Mouse (Mus musculus) embryo, embryonic 11.5 days (tissue): ENCODE measurements at regions not wholly inside any gene's neighbourhood (a gene's known extent, or its start where the extent isn't known, plus 50 kb on each side); places are given as distances from the start of the nearest gene placed in this dataset.

Source experiments
- DNase-seq: peaks from one replicate; pipeline ENCODE4 v3.0.0-alpha.2; 2012; ENCODE audit warnings: low read depth, low spot score

GRCm38 (mm10) chr6:52429204-52429552, 115.9 kb downstream of the Evx1 start:
- DNase-seq = no peak

GRCm38 (mm10) chr6:52433234-52433633, 119.9 kb downstream of the Evx1 start:
- no peak for DNase-seq

DNA sequence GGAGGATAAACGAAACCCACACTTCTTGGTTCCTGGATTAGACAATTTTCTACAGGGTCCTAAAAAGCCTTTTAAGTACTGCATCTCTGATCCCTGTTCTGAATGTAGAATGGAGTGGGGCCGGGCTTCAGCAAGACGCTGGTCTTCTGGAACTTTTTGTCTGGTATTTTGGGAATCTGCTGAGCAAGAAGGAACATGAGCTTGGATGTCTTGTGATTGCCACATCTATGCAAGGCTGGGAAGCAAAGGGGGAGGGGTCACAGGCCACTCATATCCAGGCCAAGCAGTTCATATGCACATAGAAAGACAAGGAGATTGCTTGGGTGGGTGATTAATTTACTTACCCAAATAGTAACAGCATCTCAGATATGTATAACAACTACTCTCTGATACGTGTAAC, 121.5 kb downstream of the Evx1 start:
- DNase-seq = no peak

DNA sequence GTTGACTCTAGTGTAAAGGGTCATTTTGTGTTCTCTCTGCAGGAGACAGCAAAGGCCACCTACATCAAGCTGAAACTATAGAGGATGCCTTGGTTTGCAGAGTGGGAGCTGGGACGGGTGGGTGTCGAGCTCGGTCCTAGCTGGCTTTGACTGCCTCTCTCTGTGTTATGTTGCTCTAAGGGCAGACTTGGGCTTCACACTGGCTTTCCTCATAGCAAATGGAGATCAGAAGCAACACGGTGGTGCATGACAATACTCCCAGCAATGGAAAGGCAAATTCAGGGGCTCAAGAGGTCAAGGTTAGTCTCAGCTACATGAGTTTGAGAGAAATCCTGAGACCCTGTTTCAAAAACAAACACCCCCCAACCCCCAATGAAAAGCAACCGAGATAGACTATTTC, 122.1 kb downstream of the Evx1 start:
- DNase-seq = no peak

DNA sequence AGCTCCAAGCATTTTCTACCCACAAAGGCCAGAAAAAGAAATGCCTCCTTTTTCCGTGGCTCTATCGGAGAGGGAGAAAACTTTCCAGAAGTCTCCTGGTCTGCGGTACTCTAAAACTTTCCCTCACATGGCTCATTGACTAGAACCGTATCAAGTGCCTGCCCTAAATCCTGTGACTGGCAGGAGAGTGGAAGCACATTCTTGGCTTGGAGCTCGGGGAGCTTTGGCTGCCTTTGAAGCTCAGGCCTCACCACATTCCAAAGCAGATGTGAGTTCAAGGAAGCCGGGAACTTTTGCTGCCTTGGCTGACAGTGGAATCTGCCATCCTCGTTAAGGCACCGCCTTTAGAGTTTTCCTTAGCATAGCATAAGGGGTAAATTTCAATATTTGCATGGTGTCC, 125.1 kb downstream of the Evx1 start:
- DNase-seq = no peak

GRCm38 (mm10) chr6:52439204-52439603, 125.9 kb downstream of the Evx1 start:
- DNase-seq = no peak

DNA sequence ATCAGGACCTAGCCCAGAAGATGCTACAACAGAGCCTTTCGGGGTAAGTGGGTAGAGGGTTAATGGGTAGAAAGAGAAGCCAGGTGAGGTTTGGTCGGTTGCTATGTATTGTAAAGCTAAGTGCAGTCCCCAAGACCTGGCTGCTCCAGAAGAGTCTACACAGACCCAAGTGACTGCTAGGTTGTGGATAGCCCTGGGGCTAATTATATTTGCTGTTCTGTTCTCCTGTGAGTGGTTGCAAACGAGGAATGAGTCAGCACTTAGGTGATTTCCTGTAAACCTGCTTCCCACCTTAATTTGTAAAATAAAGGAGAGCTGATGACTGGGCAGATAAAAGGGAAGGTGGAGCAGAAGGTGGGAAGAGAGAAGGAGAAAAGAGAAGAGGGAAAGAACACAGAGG, 126.9 kb downstream of the Evx1 start:
- no peak for DNase-seq

DNA sequence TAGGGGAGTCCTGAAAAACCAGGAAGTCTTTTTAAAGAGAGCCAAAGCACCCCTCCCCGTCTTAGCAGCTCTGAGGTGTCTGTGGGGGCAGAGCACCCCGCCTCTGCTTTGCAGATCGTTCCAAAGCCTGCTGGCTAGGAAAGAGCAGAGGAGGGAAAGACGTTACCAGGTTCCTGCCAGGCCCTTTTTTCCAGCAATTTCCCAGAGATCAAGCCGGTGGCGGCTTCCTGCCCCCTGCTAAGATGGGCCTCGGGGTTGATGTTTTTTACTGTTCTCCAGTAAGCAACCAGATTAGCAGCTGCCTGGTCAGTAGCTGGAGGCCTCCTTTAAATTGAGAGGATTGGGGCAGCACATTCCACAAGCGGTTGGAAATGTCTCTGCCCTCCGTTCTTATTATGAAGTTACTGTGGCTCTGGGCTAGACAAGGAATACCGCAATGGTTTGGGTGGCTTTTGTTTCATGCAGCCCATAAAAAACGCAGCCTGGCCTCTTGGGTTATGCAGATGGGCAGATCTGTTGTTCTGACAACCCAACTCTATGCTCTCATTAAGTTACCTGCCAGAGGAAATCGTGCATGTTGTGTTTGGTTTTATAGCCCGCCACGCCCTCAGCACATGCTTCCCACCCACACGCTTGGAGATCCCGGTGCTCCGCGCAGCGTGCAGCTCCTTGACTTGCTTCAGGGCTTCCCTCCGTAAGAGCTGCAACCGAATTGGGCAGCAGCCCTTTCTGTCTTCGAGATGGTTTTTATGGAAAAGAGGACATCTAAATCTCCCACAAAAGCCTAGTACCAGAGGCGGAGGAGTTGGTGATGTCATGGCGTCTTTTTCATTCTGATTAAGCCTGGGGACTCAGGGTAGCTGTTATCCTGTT, 130.1 kb downstream of the Evx1 start:
- peak; percentile 22 for DNase-seq

- no peak for DNase-seq
These were observed 145.5 kb downstream of the Evx1 start for GRCm38 (mm10) chr6:52458828-52459227.

- no peak for DNase-seq
These were observed 147.9 kb downstream of the Evx1 start for GRCm38 (mm10) chr6:52461186-52461585.

DNA sequence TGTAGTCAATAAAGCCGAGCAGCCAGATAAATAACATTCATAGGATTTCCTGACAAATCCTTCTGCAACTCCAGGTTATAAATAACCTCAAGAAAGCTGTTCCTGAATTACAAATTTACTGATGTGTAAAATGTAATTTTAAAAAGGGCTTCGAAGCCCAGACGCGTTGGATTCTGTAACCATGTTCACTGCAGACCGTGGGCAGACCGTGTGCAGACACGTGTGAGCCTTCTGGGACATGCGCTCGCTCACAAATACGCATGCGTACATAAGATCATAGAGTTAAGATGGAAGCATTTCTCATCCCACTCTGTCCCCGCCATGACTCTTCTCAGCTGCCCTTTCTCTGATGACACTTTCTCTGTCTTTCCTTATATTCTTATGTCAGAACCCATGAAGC, 150.1 kb downstream of the Evx1 start:
- DNase-seq = no peak

DNA sequence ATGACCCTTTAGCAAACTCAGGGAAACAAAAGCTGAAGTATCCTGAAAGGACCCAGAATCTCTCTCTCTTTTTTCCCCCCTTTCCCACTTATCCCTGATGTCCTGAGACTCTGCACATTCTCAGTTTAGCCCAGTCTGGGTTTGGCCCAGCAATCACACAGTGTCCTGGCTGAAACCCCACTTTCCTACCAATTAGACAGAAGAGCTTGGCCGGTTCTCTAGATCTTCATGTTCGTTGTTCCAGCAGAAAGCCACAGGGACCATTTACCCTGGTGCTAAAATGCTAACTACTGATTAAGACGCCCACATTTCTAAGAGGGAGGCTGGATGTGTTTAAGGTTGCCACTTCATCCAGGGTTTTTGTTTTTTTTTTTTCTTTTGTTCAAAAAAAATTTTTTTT, 151.3 kb downstream of the Evx1 start:
- no peak for DNase-seq

DNA sequence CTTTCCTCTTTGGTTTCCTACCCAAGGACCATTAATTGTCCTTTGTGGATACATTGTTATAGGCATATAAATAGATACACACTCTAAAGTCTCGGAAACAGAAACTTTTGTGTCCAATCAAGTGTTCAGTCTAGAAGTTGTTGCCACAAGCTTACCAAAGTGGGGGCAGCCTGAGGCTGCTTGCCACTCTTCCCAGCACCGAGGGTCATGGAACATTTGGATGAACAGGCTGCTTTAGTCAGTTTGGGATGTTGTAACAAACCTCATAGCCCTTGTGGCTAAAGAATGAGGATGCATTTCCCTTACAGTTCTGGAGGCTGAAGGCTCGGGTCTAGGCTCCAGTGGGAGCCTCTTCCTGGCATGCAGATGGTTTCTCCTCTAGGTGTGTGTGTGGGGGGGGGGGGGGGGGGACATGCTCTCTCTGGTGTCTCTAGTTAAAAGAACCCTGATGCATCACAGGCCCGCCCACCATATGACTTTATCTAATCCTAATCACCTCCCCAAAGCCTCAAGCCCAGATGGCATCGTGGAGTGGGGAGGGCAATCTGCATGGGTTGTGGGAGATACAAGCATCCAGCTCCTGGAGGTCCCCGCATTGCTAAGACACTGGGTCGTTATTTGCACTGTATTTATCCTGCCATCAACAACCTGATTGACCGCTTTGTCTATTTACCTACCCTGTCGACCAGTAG, 152.7 kb downstream of the Evx1 start:
- no peak for DNase-seq

DNA sequence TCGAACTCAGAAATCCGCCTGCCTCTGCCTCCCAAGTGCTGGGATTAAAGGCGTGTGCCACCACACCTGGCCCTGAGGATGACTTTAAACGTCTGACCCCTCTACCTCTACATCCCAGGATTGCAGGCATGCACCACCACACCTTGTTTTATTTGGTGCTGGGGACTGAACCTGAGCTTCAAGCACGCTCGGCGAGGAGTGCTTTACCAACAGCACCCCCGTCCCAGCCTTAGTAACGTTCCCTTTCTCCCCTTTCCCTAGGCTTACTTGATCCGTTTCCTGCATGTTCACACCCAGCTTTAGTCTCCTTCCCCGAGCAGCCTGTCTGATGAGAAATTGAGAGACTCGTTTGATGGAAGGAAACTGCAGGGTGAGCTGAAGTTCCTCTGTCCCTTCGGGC, 157.5 kb downstream of the Evx1 start:
- DNase-seq = no peak

- DNase-seq = no peak
These were observed 158.2 kb downstream of the Evx1 start for GRCm38 (mm10) chr6:52471384-52471957.

DNA sequence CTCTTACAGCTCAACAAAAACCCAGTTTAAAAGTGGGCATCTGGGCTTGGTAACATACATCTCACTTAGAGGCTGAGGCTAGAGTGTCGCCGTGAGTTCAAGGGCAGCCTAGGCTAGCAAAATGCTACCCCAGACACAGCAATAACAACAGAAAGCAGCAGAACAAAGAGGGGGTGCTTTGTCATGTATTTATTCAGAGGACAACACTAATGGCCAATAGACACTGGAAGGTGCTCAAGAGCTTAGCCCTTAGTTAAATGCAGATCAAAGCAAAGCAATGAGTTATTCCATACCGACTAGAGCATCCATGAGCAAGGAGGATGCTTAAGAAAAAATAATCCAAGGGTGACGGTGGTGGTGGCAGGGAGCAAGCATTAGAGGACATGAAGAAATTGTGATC, 158.7 kb downstream of the Evx1 start:
- no peak for DNase-seq

DNA sequence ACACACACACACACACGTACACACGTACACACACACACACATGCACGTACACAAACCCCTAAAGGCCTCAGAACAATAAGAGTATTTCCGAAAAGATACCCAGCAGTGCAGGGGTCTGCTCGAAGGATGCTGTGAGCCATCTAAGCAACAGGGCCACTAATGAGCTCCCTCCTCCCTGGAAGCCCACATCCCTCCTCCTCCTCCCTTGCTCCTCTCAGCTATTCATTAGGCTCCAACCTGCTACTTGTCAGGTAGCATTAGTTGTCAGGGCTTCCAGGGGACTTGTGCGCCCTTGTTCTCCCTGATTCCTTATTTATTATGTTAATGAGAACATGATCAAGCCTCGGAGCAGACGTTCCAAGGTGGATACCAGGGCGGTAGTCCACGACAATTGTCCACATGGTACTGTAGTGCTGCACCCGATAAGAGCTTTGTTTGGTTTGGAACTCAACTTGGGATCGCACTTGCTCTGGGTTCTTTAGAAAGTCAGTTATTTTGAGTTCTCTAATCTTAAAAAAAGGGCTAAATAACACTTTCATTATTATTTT, 159.8 kb downstream of the Evx1 start:
- DNase-seq = no peak

GRCm38 (mm10) chr6:52473924-52474323, 160.6 kb downstream of the Evx1 start:
- no peak for DNase-seq

DNA sequence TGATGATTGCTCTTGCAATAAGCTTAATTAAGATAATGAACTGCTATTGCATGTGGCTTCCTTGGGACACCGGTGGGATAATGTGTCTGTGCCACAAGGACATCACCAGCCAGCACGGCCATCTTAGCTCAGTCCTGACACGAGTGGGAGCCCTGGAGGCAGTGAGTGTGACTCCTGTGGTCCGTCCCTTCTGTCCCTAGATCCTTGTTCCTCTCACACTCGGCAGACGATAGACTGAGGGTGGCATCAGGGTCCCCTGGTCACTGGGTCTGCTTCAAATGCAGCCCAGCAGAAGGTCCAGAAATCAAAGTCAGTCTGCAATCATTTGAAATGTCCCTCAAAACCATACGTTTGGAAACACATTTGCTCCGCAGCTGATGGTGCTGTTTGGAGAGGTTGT, 162.4 kb downstream of the Evx1 start:
- no peak for DNase-seq

DNA sequence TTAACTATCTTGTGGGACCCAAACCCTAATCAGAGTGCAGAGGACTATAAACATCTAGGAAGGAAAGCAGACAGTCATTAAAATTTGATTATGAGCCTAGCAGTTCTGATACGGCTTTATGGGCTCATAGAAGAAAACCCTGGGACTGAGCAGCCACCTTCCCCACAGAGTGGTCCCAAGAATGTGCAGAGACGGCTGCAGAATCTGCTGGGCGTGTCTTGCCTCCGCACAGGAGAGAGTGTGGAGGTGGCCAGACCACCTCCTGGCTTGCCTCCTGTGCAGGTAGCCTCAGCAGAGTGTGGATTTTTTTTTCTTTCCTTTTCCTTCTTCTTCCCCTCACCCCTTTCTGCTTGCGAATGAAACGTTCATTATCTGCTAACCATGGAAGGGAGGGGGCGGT, 163.3 kb downstream of the Hibadh start:
- no peak for DNase-seq

GRCm38 (mm10) chr6:52477380-52477779, 162.8 kb downstream of the Hibadh start:
- no peak for DNase-seq

GRCm38 (mm10) chr6:52478624-52479023, 161.6 kb downstream of the Hibadh start:
- no peak for DNase-seq

DNA sequence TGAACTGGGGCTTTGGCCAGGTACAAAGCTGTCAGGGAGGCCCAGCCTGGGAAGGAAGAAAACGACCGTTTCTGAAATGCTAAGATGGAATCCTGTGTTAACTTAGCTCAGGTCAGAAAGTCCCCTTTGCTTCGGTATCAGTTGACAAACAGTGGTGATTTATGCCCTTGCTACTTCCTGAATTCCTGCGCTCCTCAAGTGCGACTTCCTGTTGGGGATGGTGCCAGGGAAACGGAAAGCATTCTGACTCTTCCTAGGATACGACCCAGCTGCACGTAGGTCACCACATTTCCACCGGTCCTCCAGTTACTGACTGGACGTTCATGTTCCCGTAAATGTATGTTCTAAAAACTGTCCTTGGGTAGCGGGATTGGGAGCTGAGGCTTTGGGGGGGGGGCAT, 161.0 kb downstream of the Hibadh start:
- DNase-seq = peak; percentile 27
